Mouse (Mus musculus) spleen, adult 12 weeks (tissue): ENCODE results near the gene D16Ertd472e.
"Not testable (repeated sequence)": the region's sequence is repeated elsewhere in the genome, so short reads cannot be mapped to it uniquely, and the experiment has no call there.

Source experiments
- DNase-seq: peaks from one replicate; pipeline ENCODE4 v3.0.0; 2022; ENCODE audit warnings: low spot score

D16Ertd472e gene

DNA sequence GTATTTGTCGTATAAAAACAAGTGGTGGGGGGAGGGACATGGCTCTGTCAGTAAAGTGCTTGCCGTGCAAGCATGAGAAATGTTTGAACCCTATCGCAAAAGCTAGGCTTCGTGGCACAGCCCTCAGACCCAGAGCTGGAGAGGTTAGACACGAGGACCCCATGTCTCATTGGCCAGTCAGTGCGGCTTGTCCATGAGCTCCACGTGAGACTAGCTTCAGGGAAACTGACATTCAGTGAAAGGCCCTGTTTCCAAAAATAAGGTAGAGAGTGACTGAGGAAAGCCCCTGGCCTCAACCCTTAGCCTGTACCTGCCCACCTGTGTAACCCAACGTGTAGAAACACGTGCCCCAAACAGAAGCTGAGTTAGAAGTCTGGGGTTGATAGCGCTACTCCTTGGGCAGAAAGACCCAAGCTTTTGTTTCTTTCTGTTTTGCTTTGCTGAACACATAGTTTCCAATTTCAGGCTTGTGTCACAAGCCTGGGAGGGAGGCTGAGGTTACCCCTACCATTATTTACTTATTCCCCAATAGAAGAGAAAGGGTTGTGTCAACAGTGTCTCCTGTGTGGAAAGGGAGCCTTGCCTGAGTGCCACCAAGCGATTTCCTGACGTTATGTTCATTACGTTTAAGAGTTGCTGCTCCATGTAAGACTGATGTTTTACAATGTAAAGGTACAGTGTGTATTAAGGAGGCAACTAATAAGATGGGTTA lies 12.2 kb downstream of the D16Ertd472e start:
- no peak for DNase-seq

DNA sequence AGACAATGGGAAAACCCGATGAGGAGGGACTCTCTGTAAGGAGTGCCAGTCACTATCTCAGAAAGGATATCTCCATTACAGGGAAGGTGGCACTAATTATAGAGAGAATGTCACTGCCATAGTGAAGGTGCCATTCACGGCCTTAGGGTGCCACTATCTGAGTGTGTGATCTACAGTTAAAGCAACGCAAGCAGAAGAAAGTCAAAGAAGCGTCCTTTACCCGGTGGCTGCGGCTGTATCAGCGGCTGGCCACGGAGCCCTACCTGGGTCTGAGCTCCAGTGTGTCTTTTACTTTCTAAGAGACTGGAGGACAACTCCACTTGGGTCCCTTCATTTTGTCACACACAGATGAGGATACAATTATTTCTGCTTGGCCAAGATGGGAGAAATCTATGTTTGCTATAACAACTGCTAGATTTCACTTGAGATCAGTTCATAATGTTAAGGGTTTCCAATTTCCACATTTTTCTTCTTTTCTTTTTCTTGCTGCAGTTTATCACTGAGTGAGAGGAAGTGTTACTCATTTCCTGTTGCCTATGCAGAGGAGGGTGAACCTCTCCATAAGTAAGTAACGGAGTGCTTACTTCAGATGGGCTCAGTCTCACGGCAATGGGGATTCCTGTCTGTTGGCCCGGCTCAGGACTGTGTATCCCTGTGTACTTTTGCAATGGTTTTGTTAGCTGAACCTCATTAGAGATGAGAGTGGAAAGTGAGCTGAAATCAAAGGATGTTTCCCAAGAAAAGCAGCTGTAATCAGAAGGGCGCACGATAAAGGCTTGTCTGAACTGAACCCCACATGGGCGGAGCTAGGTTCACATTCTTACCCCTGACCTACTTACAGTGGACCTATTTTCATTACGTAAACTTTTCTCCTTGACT lies 13.2 kb downstream of the D16Ertd472e start:
- DNase-seq, result no peak

DNA sequence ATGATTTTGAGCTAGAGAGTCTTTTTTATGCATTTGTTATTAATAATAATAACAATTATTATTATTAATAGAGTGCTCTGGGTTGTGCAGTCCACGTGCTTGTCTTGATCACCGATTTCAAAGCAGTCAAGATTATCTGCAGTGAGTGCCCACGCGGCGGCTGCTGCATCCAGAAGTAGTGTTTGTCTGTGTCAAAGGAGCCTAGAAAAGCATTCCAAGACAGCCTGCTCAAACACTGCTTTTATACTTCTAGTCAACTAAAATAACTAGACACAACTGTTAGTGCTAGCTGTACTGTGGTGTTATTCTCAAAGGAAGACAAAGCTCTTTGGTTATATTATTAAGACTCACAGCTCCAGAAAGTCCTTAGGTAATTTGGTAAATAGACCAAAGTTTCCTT lies 15.9 kb downstream of the D16Ertd472e start:
- no peak for DNase-seq

GRCm38 (mm10) chr16:78560063-78560462 lies 16.4 kb downstream of the D16Ertd472e start:
- DNase-seq, result peak; percentile 31

- DNase-seq, result no peak
Observed at GRCm38 (mm10) chr16:78557573-78557972, 18.9 kb downstream of the D16Ertd472e start.

- DNase-seq, result no peak
Observed at GRCm38 (mm10) chr16:78554911-78555648, 21.4 kb downstream of the D16Ertd472e start.

DNA sequence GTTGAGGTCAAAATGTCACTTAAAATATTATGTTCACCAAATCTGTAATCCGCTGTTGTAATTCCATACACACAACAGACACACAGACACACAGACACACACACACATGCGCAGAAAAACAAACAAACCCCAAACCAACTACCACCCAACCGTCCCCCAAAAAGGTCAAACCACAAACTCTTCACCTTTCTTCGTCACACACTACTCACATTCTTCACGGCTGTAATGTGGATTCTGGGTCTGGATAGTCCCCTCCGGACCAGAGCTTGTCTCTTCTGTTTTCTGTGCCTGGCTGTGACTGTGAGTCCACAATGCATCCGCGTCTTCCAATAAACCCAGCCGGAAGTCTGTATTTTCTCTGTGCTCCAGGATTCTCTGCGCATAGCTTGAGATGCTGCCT lies 29.1 kb downstream of the D16Ertd472e start:
- DNase-seq, result no peak

DNA sequence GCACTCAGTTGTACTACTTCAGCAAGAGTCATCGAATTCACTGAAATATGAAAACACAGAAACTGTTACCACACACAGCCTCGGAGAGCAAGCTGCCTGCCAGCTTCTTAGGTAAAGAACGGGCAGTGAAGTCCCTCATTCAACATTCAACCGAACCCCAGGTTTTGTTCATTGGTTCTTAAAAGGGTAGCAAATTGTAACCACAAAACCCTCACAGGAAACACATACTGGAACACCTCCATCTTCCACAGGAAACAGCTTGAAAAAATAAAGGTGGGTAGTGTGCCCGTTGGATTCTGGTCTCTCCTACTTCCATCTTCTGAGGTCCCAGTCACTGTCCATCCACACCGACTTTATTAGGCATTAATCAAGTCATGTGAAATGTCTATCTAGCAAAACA lies 30.0 kb downstream of the D16Ertd472e start:
- no peak for DNase-seq

- no peak for DNase-seq
Observed at GRCm38 (mm10) chr16:78540376-78541246, 35.9 kb downstream of the D16Ertd472e start.

GRCm38 (mm10) chr16:78537798-78538422 lies 38.6 kb downstream of the D16Ertd472e start:
- DNase-seq, result no peak

DNA sequence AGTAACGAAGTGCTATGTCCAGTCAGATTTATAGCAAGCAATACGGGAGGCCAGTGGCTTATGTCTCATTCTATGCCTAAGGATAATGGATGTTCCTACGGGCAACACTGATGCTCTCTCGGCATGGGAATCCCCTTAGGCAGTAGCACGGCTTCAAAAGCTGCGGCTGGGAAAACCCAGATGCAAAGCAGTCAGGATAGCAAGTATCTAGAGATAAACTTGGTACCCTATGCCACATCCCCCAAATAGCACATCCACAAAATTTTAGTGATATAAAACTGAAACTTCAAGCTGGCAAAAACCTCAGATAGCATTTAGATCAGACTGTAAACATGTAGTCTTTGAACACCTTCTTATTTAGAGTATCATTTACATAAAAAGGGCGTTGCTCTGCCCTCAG lies 39.2 kb downstream of the D16Ertd472e start:
- DNase-seq, result no peak

DNA sequence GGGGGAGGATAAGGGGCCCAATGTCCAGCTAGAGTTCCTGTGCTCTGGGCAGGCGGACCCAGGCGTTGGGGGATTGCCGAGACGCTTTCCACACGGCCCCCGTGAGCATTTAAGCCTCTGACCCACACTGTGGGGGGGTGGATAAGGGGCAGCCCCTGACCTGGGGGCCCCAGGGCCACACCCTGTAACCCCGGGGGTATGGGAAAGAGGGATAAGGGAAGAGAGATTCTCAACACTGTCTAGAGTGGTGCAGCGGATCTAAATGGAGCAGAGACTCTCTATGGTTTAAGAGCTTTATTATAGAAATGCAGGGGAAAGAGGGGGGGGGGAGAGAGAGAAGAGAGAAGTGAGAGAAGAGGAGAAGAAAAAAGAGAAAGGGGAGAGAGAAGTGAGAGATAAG lies 42.0 kb downstream of the D16Ertd472e start:
- DNase-seq, result no peak

DNA sequence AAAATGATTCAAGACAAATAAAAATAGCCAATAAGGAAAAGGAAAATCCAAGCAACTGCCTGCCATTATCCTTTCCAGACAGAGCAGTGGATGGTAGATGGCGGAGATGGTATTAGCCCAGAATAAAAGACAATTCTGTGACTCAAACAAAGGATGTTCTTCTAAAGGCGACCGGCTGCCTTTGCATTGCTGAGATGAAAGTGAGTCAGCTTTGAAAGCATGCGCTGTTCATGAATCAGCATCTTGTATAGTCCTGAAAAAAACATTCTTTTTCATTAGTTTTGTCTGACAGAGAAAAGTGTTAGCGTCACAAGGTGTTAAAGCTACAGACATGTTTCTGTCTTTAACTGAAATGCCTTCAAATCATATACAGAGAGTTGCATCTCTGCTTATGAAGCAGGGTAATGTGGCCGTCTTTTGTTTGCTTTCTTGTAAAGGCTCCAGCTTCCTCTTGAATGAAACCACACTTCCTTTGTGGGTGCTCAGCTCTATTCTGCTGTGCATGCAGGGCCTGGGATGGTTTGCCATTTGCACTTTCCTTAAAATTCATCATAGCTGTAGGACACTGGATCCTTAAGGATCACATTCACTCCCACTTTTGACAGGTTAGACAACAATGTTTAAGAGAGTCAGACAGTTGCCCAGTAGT lies 44.4 kb downstream of the D16Ertd472e start:
- DNase-seq, result no peak

- no peak for DNase-seq
Observed at GRCm38 (mm10) chr16:78522974-78523373, 53.5 kb downstream of the D16Ertd472e start.

DNA sequence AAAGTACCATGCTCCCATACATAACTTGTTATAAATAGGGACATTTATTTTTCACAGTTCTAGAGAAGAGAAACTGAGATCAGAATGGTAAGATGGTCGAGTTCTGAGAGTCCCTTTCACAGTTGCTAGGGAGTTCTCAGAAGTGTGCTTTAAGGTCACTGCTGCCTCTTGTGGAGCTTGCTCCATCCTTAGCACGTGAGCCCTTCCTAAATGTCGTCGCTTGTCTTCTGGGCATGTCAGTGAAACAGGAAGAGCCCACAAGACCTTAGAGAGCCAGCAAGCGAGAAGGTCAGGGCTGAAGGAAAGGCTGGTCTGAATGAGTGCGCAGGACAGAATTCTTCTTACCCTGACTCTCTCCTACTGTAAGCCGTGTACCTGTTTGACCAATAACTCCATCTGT lies 57.8 kb downstream of the D16Ertd472e start:
- no peak for DNase-seq

GRCm38 (mm10) chr16:78517171-78517570 lies 59.3 kb downstream of the D16Ertd472e start:
- no peak for DNase-seq

GRCm38 (mm10) chr16:78511526-78511925 lies 65.0 kb downstream of the D16Ertd472e start:
- no peak for DNase-seq

DNA sequence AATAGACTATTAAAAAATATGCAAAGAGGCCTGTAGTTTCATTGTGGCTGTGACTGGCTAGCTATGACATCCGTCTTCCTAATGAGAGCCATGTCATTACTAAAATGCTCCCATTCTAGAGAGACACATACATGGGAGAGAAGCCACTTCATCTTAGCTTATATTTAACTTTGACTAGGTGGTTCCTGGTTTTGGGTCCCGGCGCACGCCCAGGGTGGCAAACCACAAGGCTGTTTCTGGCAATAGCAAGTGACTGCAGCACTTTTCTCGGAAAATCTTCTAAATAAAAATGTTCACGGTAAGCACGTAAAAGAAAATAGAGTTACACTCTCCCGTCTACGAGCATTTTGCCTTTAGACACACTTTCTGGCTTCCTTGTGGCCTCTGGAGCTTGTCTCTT lies 74.0 kb downstream of the D16Ertd472e start:
- DNase-seq, result no peak

- not testable (repeated sequence) for DNase-seq
Observed at GRCm38 (mm10) chr16:78492696-78493095, 83.8 kb downstream of the D16Ertd472e start.

DNA sequence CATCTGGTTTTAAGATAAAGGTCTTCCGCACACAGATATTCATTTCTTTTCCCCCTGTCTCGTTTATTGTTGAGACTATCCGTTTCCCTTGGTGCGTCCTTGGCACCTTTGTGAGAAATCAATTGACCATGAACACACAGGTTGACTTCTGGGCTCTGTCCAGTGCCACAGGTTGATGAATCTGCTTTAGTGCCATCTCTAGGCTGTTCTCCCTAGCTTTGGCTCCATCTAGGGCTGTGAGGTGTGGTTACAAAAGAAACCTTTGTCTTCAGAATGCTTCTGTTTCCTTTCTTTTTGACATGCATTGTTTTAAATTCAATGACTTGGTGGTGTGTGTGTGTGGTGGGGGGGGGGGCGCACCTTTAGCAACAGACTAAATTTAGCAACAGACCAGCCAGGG lies 85.7 kb downstream of the D16Ertd472e start:
- DNase-seq, result no peak
